In genomic region chr17:51894278-51894677, GRCm38 (mm10) we compare ENCODE assay signal across 19 mouse cellular contexts.
"Had no signal": no experiment of that assay in that cellular context is flagged by ENCODE, and none has a peak within 500 bp of the region (broad histone marks: within the 10 kb centered on the region; RNA-seq: fewer than 3 reads in every experiment).

No protein-coding gene starts in this region.

- ATAC-seq: liver, postnatal 0 days; lung, postnatal 0 days; midbrain, embryonic 13.5 days; midbrain, embryonic 15.5 days had no signal

- H3K4me2 ChIP-seq: lung, embryonic 15.5 days; midbrain, embryonic 11.5 days; midbrain, embryonic 13.5 days; midbrain, embryonic 15.5 days; neural tube, embryonic 13.5 days; neural tube, embryonic 15.5 days; stomach, embryonic 15.5 days had no signal

- H3K4me1 ChIP-seq: lung, embryonic 15.5 days; megakaryocyte, embryonic 14.5 days; midbrain, embryonic 13.5 days; midbrain, embryonic 15.5 days; neural tube, embryonic 13.5 days; neural tube, embryonic 15.5 days; stomach, embryonic 15.5 days had no signal

- H3K4me3 ChIP-seq: lung, embryonic 15.5 days; megakaryocyte, embryonic 14.5 days; midbrain, embryonic 13.5 days; midbrain, embryonic 15.5 days; neural tube, embryonic 13.5 days; neural tube, embryonic 15.5 days; stomach, embryonic 15.5 days had no signal

- H3K9ac ChIP-seq: liver, postnatal 0 days; lung, embryonic 15.5 days; midbrain, embryonic 13.5 days; midbrain, embryonic 15.5 days; neural tube, embryonic 13.5 days; neural tube, embryonic 15.5 days; stomach, embryonic 15.5 days had no signal

- H3K27me3 ChIP-seq: lung, embryonic 15.5 days; megakaryocyte, embryonic 14.5 days; midbrain, embryonic 13.5 days; midbrain, embryonic 15.5 days; neural tube, embryonic 13.5 days; neural tube, embryonic 15.5 days; stomach, embryonic 15.5 days had no signal

- H3K27ac ChIP-seq: lung, embryonic 15.5 days; midbrain, embryonic 13.5 days; midbrain, embryonic 15.5 days; neural tube, embryonic 13.5 days; neural tube, embryonic 15.5 days; stomach, embryonic 15.5 days; stomach, postnatal 0 days had no signal

- H3K9me3 ChIP-seq: lung, embryonic 15.5 days; megakaryocyte, embryonic 14.5 days; midbrain, embryonic 13.5 days; midbrain, embryonic 15.5 days; neural tube, embryonic 13.5 days; neural tube, embryonic 15.5 days; stomach, embryonic 15.5 days had no signal

- DNase-seq: liver, postnatal 0 days; lung, adult 2 months; lung, postnatal 14 days; lung, postnatal 4 days; retina, postnatal 1 day; right cerebral cortex, adult 18-20 months; thymus, adult 2 months; thymus, postnatal 25 days; thymus, postnatal 4 days had no signal

- H3K36me3 ChIP-seq: lung, embryonic 15.5 days; midbrain, embryonic 13.5 days; midbrain, embryonic 15.5 days; neural tube, embryonic 13.5 days; neural tube, embryonic 15.5 days; stomach, embryonic 15.5 days had no signal
